Mouse (Mus musculus) kidney, adult 9 months (tissue): Measurements from ENCODE around the gene Slc6a9.
A peak's percentile ranks its signal among the peaks of the same experiment; 100 is the strongest.

Source experiments
- DNase-seq: peaks from one replicate; pipeline ENCODE4 v3.0.0; 2022

The Slc6a9 gene

GRCm38 (mm10) chr4:117834457-117834844 is at the start of gene Slc6a9:
Gene Slc6a9 (plus strand): TSS chr4:117834506.
- no peak for DNase-seq

DNA sequence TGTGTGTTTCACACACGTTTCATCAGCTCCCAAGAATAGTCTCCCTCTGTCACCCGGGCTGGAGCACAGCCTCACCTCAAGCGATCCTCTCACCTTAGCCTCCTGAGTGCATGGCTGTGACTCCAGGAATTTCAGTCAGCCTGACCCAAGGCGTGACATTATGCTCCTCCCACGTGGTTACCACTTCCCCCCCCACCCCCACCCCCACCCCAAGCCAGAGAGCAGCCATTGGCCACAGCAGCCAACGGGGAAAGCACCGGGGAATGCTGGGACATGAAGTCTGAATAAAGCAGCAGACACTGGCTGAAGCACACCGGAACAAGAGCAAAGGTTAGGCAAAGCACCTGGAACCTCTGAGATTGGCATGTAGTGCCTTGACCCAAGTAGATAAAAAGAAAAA is 47.3 kb upstream of the Slc6a9 start:
- DNase-seq = peak; percentile 74

DNA sequence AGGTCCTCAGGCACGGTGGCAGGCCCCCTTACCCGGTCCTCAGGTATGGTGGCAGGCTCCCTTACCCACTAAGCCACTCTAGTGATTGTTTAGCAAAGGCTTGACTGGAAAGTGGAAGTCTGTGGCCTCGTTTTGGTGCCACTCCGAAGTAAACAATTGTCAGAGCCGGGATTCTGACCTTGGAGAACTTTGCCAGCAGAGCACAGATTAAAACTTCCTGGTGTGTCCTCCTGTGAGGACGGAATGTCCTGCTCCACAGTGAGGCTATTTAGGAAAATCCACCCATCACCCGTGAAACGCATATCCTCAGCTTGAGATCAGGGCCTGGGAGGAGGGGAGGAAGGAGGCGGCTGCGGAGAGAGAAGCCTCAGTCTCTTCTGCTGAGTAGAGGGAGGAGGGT is 46.0 kb upstream of the Slc6a9 start:
- DNase-seq = no peak

- DNase-seq = no peak
These were observed 34.4 kb upstream of the Slc6a9 start for GRCm38 (mm10) chr4:117799904-117800303.

DNA sequence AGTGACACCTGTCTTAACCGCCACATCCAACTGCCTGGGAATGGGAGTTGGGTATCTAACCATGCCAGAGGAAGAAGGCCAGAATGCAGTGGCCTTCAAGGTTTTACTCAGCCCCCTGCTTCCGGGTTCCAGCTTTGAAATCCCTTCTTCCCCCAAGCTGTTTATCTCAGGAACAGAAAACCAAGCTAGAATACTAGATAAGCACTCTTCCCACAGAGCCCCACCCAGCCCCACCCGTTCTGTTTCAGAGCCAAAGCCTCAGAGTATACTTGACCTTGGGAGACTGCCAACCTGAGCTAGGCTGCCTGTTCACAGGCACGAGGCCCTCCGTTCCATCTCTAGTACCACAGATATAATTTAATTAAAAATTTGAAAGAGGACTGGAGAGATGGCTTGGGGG is 27.3 kb upstream of the Slc6a9 start:
- no peak for DNase-seq

DNA sequence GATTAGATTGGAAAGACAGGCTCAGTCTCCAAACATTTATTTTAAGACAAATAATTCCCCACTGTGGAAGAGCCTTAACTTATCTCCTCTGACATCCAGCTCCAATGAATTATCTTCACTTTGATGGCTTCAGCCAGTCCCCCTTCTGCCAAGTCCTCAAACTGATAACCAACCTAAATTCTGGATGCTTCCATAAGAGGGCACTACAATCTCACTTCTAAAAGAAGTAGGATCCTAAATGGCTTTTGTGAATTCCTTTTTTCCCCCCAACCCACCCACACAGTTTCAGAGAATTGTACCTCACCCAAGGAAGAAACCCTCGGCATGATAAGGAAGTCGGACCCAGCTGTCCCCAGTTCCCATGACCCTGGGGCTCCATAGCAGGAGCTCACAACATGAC is 23.4 kb upstream of the Slc6a9 start:
- DNase-seq = no peak

DNA sequence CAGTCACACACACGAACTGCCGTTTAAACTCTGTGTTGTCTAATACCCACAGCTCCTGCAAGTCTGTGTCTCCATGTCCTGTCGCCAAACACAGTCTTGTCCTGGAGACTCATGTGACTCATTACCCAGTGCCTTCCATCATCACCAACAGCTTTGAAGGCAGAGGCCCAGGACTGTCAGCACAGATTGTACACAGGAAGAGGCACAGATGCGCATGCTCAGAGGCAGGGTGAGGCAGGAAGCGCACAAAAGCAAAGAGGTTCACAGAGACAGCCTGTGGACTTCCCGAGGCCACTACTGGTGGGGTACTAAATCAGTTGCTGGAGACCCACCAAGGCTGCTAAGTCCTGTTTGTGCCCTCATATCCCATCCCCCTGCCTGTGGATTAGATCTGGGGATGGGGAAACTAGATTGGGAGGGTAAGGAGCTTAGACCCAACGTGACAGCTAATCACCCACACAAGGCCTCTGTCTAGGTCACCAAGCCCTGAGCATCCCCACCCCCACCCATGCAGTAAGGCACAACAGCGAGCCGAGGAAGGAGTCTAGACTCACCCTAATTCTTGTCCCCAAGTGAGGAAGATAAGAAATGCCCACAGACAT is 20.6 kb upstream of the Slc6a9 start:
- DNase-seq = no peak

DNA sequence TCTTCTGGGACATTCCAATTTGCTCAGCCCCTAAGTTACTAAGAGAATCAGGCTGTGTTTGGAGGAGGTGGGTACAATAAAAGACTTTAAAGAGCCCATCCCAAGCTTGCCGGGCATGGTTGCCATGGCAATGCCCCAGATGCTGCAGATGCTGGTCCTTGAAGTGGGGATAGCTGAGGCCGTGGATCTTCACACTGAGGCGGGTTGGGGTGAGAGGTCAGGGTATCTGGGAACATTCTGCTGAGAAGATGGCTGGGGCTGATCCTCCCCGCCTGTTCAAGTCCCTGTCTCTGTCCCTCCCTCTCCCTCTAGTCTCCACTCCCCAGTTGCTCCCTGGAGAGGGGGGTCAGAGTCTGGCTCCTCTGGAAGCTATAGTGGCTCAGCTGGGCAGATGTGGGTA is 20.0 kb upstream of the Slc6a9 start:
- no peak for DNase-seq

- DNase-seq = no peak
These were observed 17.5 kb upstream of the Slc6a9 start for GRCm38 (mm10) chr4:117816776-117817175.

DNA sequence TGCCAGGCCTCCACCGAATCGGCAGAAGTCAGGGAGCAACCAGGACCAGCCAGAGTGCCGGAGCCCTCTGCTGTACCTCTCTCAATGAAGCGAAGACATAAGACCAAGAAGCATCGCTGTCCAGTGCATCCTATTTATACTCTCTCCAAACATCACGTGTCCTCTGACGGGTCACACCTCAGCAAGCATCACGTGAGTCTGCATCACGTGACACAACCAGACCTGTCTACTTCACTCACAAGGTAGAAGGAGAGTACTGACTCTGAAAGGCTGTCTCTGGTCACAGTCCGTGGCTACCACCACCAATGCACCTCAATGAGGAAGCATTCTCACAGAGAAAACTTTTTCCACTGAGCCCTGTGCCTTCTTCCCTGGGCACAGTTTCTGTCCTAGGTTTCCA is 16.3 kb upstream of the Slc6a9 start:
- DNase-seq = no peak

DNA sequence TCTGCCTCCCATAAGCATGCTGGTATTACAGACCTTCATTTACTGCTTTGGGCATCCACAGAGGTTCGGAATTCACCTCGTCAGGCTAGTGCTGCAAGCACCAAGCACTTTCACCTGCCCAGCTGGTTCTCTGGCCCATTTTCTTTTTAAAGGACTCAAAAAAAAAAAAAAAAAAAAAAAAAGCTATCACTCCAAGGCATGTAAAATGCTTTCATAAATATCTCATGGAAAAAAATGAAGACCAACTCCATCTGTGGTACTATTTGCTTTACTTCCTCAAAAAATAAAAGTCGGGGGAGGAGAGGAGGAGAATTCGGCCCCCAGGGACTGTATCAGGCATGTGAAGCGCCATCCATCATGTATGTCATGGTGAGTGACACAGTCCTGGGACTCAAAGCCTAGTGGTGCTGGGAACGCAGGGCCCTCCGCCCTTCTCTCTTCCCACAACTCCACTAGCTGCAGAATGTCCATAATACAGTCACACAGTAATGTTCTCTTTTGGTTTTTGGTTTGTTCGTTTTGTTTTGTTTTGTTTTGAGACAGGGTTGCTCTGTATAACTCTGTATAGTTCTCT is 5.6 kb upstream of the Slc6a9 start:
- DNase-seq = no peak

DNA sequence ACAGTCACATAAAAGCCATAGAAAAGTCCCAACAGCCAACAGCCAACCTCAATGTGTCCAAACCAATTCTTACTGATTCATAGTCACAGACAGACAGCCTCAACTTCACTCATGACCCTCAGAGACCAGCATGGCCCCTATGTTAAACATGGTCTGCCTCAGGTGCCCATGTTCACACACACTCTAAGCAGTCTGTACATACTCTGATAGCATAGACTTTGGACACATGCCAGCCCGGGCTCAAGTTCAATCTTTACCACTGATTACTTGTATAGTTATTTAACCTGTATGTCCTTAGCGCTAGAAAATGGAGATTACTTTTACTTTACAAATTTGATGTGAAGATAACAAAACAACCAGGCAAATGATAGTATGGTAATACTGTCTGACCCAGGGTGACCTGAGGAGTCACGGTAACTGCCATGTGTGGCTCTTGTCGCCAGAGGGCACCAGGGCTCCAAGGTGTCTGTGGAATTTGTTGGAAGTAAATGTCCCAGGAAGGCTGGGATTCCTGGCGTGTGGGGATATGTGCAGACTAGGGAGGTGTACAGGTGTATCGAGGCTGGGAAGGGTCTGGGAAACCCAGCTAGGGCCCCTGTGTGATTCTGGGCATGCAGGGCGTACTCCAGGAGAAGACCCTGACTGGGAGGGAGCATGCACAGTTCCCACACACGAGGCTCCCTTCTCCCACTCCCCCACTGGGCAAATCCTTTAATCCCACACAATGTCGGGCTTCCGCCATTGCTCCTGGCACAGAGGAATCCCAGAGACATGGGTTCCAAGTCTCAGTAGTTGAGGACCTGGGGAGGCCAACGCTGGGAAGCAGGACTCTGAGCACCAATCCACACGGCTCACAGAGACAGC is 4.8 kb upstream of the Slc6a9 start:
- DNase-seq = peak; percentile 86

GRCm38 (mm10) chr4:117830124-117830551 is 4.2 kb upstream of the Slc6a9 start:
- DNase-seq = peak; percentile 67

- DNase-seq = no peak
These were observed 3.5 kb upstream of the Slc6a9 start for GRCm38 (mm10) chr4:117830801-117831200.

DNA sequence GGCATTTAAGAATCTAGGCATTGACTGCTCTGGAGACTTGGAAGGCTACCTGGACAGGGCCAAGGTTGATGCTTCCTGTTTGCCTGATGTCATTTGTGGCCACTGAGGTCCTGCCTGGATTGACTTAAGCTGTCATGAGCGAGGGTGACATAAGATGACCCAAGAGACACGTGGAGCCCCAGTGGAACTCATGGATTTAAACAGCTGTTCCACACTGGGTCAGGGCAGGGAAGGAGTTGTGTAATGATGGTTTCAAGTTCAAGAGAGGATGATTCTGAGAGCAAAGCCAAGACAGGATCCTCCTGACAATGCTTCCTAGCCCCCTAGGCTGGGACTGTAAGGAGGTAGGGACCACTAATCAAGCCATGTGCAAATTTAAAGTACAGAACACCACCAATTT is 2.8 kb upstream of the Slc6a9 start:
- no peak for DNase-seq

- DNase-seq = peak; percentile 78
These were observed 2.2 kb upstream of the Slc6a9 start for GRCm38 (mm10) chr4:117831920-117832691.

GRCm38 (mm10) chr4:117834845-117835530 is 682 bp downstream of the Slc6a9 start:
- peak; percentile 87 for DNase-seq

DNA sequence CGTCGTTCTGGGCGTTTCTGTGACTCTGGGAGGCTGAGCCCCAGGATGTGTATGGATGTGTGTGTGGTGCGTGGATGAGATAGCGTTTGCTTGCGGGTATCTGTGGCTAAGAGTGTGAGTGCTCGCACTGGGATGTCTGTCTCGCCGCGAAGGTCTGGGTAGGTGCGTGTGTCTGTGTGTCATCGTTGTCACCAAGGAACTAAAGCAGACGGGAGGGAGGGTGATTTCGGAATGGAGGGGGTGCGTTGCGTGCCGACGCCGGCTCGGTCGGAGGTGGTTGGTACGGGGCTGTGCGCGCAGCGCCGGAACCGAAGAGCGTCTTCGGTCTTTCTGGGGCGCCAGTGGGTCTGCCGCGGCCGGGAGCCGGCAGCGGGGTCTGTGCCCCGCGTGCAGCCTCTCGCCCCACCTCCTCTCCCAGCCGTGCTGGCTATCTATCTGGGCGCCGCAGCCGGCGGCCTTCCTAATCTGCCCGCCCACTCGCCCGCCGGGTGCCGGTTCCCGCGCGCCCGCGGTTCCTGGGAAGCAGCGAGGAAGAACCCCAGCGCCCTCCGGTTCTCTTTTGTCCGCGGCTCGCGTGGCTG is 1.3 kb downstream of the Slc6a9 start:
- DNase-seq = no peak

- DNase-seq = peak; percentile 96
These were observed 2.0 kb downstream of the Slc6a9 start for GRCm38 (mm10) chr4:117836204-117836767.

- no peak for DNase-seq
These were observed 3.0 kb downstream of the Slc6a9 start for GRCm38 (mm10) chr4:117837271-117837670.

DNA sequence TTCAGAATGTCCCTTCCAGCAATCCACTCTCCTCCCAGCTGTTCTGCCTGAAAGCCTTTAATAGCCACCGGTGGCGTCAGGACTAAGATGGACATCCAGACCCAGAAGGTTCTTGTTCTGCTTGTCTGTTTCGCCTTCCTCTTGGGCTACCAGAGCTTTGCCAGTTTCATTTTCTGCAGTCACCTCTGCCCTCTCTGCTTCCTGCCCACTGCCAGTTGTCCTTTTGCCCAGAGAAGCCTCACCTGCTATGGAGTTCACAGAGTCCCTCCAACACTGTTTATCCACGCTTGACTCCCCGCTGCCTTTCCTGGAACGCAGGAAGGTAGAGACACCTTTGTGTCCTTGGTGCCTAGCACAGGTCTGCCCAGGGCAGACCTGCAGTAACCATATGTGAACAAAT is 5.1 kb downstream of the Slc6a9 start:
- DNase-seq = peak; percentile 90

DNA sequence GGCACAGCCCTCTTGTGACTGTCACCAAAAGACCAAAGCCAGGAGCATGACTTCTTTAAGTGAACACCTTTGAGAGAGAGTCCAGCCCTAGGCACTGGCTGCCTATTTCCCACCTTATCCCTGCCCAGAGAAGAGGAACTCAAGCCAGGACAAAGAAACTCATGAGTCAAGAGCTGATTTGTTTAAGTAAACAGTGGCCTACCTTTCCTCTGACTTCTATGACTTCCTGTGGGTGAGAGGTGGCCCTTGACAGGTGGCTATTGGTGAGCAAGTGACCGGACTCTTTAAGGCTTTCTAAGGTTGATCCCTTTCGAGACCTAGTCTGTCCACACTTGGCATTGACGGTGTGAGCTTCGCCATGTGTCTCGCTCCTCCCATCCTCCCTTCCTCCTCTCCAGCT is 6.5 kb downstream of the Slc6a9 start:
- no peak for DNase-seq
